Mouse (Mus musculus): ENCODE data around the gene Cacna1b. TPM values are rescaled to one million over a fixed set of nuclear protein-coding genes. Genes with fewer than 3 reads are reported as not detected.

Cacna1b gene
- polyA plus RNA-seq (2015; fragmentation: Nextera tagmentation; extraction: Ambion mirVana) = 0.01 and 0.06 TPM in 2 replicates

DNA sequence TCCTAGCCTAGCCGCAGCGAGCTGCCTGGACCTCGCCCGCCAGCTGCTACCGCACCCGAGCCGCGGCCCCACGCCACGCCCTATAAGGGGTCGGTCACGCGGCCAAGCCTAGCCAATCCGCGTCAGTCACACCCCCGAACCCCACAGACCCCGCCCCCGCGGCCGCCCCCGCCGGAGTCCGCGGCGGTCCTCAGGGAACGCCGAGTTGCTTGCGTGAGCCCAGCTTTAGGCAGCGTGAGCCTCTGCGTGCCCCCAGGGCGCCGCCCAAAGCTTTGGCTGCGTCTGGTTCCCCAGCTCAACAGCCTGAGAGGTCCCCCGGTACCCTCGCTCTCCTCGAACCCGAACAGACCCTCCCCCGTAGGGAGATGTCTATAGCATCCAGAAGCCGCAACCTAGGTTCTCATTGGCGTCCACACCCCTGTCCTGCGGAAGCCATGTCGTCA, at the start of gene Cacna1b:
Gene Cacna1b (minus strand): TSS at position 38 of the 443 bp plus-strand sequence.
- 0% methylated on average over 42 of the region's 42 CpGs for WGBS (ENCODE audit: insufficient replicate concordance)
- no peak within 1 kb of the TSS for H3K9ac ChIP-seq (ENCODE audit: low read depth, low read length)
- H3K4me3 ChIP-seq (ENCODE audit: low read depth, low read length) = peak within 1 kb of the TSS; percentile 50
- H3K36me3 ChIP-seq (ENCODE audit: control insufficient read depth, insufficient read depth) = no peaks in the 10 kb centered on the region
- peak; percentile 64 for ATAC-seq (ENCODE audit: low read depth)
- H3K27ac ChIP-seq (ENCODE audit: low read length) = no peak within 1 kb of the TSS
- peak within 1 kb of the TSS; percentile 65 for H3K4me2 ChIP-seq (ENCODE audit: low read depth, low read length)
- no peaks in the 10 kb centered on the region for H3K9me3 ChIP-seq (replicated peaks; ENCODE audit: control insufficient read depth, low read length)
- peaks cover 32% of the 10 kb centered on the region for H3K27me3 ChIP-seq (ENCODE audit: control insufficient read depth, insufficient read depth, low read depth, low read length)
- H3K4me1 ChIP-seq (ENCODE audit: control insufficient read depth, low read depth, low read length) = peaks cover 11% of the 10 kb centered on the region

DNA sequence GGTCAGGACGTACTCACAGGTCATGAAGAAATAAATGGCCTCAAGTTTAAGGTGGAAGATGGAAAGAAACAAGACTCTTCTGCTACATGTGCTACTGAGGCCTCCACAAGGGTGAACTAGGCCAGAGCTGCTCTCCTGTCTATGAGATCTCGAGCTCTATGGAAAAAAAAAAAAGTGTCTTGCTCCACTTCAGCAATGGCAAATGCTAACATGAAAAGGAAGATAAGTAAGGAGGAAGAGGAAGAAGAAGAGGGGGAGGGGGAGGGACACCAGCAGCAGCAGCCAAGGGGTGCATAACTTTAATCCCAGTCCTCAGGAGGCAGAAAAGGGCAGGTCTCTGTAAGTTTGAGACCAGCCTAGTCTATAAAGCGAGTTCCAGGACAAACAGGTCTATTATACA, 46.8 kb upstream of the Cacna1b start:
- Histone ChIP-seq H3K9ac (ENCODE audit: low read depth, low read length) (no peak overlapping the region), H3K4me2 (ENCODE audit: low read depth, low read length) (no peak overlapping the region), H3K9me3 (replicated peaks; ENCODE audit: control insufficient read depth, low read length) (no peaks in the 10 kb centered on the region), H3K36me3 (ENCODE audit: control insufficient read depth, insufficient read depth) (peaks cover 21% of the 10 kb centered on the region), H3K4me3 (ENCODE audit: low read depth, low read length) (no peak overlapping the region), H3K27ac (ENCODE audit: low read length) (no peak overlapping the region), H3K4me1 (ENCODE audit: control insufficient read depth, low read depth, low read length) (no peaks in the 10 kb centered on the region), H3K27me3 (ENCODE audit: control insufficient read depth, insufficient read depth, low read depth, low read length) (no peaks in the 10 kb centered on the region)
- 56% methylated on average over 3 of the region's 3 CpGs for WGBS (ENCODE audit: insufficient replicate concordance)
- ATAC-seq (ENCODE audit: low read depth) = no peak

DNA sequence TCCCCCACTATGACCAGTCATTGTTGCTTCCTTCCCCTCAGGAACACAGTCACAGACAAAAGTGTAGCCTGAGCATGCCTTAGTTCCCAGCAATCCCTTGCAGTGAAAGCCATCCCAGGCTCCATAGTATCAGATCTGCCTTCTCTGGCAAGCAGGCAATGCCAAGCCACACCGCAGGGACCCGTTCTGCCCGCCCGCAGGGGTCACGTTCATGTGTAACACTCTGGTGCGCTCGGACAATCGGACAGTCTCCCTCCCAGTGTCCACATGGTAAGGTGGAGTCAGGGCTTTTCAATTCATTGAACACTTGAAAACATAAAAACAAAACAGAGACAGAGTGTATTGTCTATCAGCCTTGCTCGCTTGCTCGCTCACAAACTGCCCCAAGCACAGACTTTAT, 44.7 kb upstream of the Cacna1b start:
- WGBS (ENCODE audit: insufficient replicate concordance) = 90% methylated on average over 10 of the region's 10 CpGs
- Histone ChIP-seq H3K9me3 (replicated peaks; ENCODE audit: control insufficient read depth, low read length) (no peaks in the 10 kb centered on the region), H3K4me1 (ENCODE audit: control insufficient read depth, low read depth, low read length) (no peaks in the 10 kb centered on the region), H3K27ac (ENCODE audit: low read length) (no peak overlapping the region), H3K36me3 (ENCODE audit: control insufficient read depth, insufficient read depth) (peaks cover 12% of the 10 kb centered on the region), H3K9ac (ENCODE audit: low read depth, low read length) (no peak overlapping the region), H3K27me3 (ENCODE audit: control insufficient read depth, insufficient read depth, low read depth, low read length) (no peaks in the 10 kb centered on the region), H3K4me3 (ENCODE audit: low read depth, low read length) (no peak overlapping the region), H3K4me2 (ENCODE audit: low read depth, low read length) (no peak overlapping the region)
- no peak for ATAC-seq (ENCODE audit: low read depth)

DNA sequence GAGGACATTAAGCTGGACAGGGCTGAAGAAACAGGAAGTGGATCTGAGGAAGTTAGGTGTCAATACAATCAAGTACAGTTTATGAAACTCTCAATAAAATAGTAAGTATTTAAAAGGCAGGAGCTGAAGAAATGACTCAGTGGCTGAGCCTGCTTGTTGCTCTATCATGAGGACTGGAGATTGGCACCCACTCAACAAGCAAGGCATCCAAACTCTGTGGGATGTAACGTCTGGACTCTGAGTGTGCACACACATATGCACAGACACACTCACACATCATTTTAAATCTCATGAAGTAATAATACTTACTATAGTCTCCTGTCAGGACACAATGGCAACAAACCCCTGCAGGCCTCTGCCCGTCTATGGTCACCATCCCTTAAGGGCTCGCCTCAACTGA, 44.1 kb upstream of the Cacna1b start:
- Histone ChIP-seq H3K9me3 (replicated peaks; ENCODE audit: control insufficient read depth, low read length) (no peaks in the 10 kb centered on the region), H3K27me3 (ENCODE audit: control insufficient read depth, insufficient read depth, low read depth, low read length) (no peaks in the 10 kb centered on the region), H3K4me1 (ENCODE audit: control insufficient read depth, low read depth, low read length) (no peaks in the 10 kb centered on the region), H3K9ac (ENCODE audit: low read depth, low read length) (no peak overlapping the region), H3K4me2 (ENCODE audit: low read depth, low read length) (no peak overlapping the region), H3K4me3 (ENCODE audit: low read depth, low read length) (no peak overlapping the region), H3K36me3 (ENCODE audit: control insufficient read depth, insufficient read depth) (peaks cover 11% of the 10 kb centered on the region), H3K27ac (ENCODE audit: low read length) (no peak overlapping the region)
- ATAC-seq (ENCODE audit: low read depth) = no peak
- 71% methylated on average over 3 of the region's 3 CpGs for WGBS (ENCODE audit: insufficient replicate concordance)

DNA sequence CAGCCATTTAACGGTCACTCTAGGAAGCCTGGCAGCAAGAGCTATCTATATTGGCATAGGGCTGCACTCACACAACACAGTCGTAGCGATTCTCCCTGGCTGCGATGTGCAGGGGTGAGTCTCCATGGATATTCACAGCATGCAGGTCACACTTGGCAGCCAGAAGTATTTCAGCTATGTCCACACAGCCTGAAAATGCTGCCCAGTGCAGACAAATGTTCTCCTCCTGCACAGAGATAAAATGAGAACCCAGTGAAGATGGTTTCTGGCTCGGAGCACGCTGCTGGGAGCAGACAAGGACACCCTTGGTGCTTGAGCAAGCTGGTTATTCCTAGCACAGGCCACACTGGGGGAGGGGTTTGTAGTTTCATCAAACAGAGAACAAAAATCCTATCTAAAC, 43.2 kb upstream of the Cacna1b start:
- 92% methylated on average over 6 of the region's 6 CpGs for WGBS (ENCODE audit: insufficient replicate concordance)
- peaks cover 18% of the 10 kb centered on the region for H3K36me3 ChIP-seq (ENCODE audit: control insufficient read depth, insufficient read depth)
- no peak overlapping the region for H3K27ac ChIP-seq (ENCODE audit: low read length)

DNA sequence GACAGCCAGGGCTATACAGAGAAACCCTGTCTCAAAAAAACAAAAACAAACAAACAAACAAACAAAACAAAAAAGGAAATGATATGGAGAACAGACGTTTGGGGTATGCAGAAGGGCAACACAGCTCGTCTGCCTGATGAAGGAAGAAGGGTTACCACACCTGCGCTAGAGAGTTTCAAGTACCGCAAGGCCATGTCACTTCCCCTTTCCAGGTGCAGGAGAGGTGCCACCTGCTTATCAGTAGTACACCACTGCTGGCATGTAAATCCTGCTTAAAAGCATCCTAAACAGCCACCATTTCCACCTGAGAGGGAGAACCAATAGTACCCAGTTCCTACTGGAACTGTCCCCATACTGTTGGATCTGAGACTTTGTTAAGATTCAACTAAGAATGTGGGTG, 42.7 kb upstream of the Cacna1b start:
- Histone ChIP-seq H3K4me3 (ENCODE audit: low read depth, low read length) (no peak overlapping the region), H3K9me3 (replicated peaks; ENCODE audit: control insufficient read depth, low read length) (no peaks in the 10 kb centered on the region), H3K4me1 (ENCODE audit: control insufficient read depth, low read depth, low read length) (no peaks in the 10 kb centered on the region), H3K4me2 (ENCODE audit: low read depth, low read length) (no peak overlapping the region), H3K36me3 (ENCODE audit: control insufficient read depth, insufficient read depth) (peaks cover 18% of the 10 kb centered on the region), H3K9ac (ENCODE audit: low read depth, low read length) (no peak overlapping the region), H3K27ac (ENCODE audit: low read length) (no peak overlapping the region), H3K27me3 (ENCODE audit: control insufficient read depth, insufficient read depth, low read depth, low read length) (no peaks in the 10 kb centered on the region)
- 67% methylated on average over 4 of the region's 4 CpGs for WGBS (ENCODE audit: insufficient replicate concordance)
- ATAC-seq (ENCODE audit: low read depth) = no peak

More for the DNA sequence above, 43.2 kb upstream of the Cacna1b start:
- Histone ChIP-seq H3K4me2 (ENCODE audit: low read depth, low read length) (no peak overlapping the region), H3K9me3 (replicated peaks; ENCODE audit: control insufficient read depth, low read length) (no peaks in the 10 kb centered on the region), H3K4me3 (ENCODE audit: low read depth, low read length) (no peak overlapping the region), H3K9ac (ENCODE audit: low read depth, low read length) (no peak overlapping the region), H3K27me3 (ENCODE audit: control insufficient read depth, insufficient read depth, low read depth, low read length) (no peaks in the 10 kb centered on the region), H3K4me1 (ENCODE audit: control insufficient read depth, low read depth, low read length) (no peaks in the 10 kb centered on the region)
- ATAC-seq (ENCODE audit: low read depth) = no peak

DNA sequence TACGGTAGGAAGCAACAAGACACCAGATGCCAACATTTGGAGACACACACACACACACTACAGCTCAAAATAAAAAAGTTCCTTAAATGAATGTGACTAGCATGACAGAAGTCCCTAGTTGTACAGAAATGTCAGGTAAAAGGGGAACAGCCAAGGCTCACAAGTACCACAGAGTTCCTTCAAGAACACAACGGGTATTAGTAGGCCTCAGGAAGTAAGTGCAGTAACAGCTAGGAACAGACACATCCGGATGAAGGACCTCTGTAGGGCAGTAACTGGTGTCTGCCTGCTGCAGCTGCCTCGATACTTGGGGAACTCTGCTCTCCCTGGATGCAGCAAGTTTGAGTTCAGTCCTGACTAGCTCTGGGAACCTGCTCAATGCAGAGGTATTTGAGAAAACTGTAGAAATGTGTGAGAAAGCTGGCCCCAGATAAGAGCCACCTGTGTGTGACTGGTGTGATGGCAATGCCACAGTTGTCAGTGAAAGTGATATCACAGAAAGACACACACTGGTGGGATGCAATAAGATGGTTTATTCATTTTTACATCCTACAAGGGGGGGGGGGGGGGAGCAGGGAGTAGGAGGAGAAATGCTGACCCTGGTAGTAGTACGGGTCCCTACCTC, 34.0 kb upstream of the Cacna1b start:
- no peak overlapping the region for H3K9ac ChIP-seq (ENCODE audit: low read depth, low read length)
- ATAC-seq (ENCODE audit: low read depth) = no peak
- H3K9me3 ChIP-seq (replicated peaks; ENCODE audit: control insufficient read depth, low read length) = no peaks in the 10 kb centered on the region
- no peak overlapping the region for H3K27ac ChIP-seq (ENCODE audit: low read length)
- no peak overlapping the region for H3K4me3 ChIP-seq (ENCODE audit: low read depth, low read length)
- H3K27me3 ChIP-seq (ENCODE audit: control insufficient read depth, insufficient read depth, low read depth, low read length) = no peaks in the 10 kb centered on the region
- WGBS (ENCODE audit: insufficient replicate concordance) = 45% methylated on average over 5 of the region's 5 CpGs
- H3K36me3 ChIP-seq (ENCODE audit: control insufficient read depth, insufficient read depth) = peaks cover 10% of the 10 kb centered on the region
- H3K4me2 ChIP-seq (ENCODE audit: low read depth, low read length) = no peak overlapping the region
- H3K4me1 ChIP-seq (ENCODE audit: control insufficient read depth, low read depth, low read length) = no peaks in the 10 kb centered on the region; the same call in none of the 2 replicates

DNA sequence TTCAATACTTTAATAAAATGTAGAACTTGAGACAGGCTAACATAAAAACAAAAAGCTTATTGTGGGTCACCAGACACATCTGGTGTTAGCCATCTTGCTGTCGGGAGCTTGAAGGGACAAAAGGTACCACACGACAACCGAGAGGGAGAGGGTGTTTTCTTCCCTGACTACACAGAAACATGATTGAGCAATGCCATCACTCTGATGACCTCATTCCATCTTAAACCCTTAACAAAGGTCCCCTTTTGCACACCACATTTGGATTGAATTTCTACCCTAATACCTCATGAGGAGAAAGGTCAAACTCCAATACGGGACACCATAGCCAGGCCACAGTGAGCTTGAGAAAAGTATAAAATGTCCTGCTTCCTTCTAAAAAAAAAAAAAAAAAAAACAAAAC, 24.3 kb upstream of the Cacna1b start:
- WGBS (ENCODE audit: insufficient replicate concordance) = 70% methylated on average over 4 of the region's 4 CpGs
- Histone ChIP-seq H3K27ac (ENCODE audit: low read length) (no peak overlapping the region), H3K9ac (ENCODE audit: low read depth, low read length) (no peak overlapping the region), H3K27me3 (ENCODE audit: control insufficient read depth, insufficient read depth, low read depth, low read length) (no peaks in the 10 kb centered on the region), H3K4me1 (ENCODE audit: control insufficient read depth, low read depth, low read length) (no peaks in the 10 kb centered on the region), H3K36me3 (ENCODE audit: control insufficient read depth, insufficient read depth) (peaks cover 12% of the 10 kb centered on the region), H3K4me3 (ENCODE audit: low read depth, low read length) (no peak overlapping the region), H3K4me2 (ENCODE audit: low read depth, low read length) (no peak overlapping the region), H3K9me3 (replicated peaks; ENCODE audit: control insufficient read depth, low read length) (no peaks in the 10 kb centered on the region)
- no peak for ATAC-seq (ENCODE audit: low read depth)

DNA sequence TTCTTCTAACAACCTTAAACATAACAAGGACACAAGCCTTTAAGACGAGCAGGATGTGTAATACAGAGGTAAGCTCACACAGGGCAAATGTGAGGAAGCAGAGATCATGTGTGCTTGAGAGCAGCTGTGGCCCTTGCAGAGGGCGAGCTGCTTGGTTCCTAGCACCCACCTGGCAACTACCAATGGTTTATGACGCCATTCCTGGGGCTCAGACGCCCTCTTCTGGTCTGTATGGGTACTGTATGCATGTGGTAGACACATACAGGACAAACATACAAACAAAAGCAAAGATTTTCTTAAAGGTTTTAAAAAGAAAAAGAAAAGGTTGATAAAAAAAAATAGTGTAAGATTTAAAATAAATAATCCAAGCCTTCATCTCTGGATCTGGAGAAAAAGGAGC, 18.3 kb upstream of the Cacna1b start:
- 39% methylated on average over 4 of the region's 4 CpGs for WGBS (ENCODE audit: insufficient replicate concordance)
- H3K4me3 ChIP-seq (ENCODE audit: low read depth, low read length) = no peak overlapping the region
- no peak for ATAC-seq (ENCODE audit: low read depth)

More for the DNA sequence above, 18.3 kb upstream of the Cacna1b start:
- H3K4me1 ChIP-seq (ENCODE audit: control insufficient read depth, low read depth, low read length) = no peaks in the 10 kb centered on the region
- H3K36me3 ChIP-seq (ENCODE audit: control insufficient read depth, insufficient read depth) = no peaks in the 10 kb centered on the region
- no peak overlapping the region for H3K9ac ChIP-seq (ENCODE audit: low read depth, low read length)
- H3K4me2 ChIP-seq (ENCODE audit: low read depth, low read length) = no peak overlapping the region
- no peaks in the 10 kb centered on the region for H3K9me3 ChIP-seq (replicated peaks; ENCODE audit: control insufficient read depth, low read length)
- H3K27me3 ChIP-seq (ENCODE audit: control insufficient read depth, insufficient read depth, low read depth, low read length) = no peaks in the 10 kb centered on the region
- no peak overlapping the region for H3K27ac ChIP-seq (ENCODE audit: low read length)
